8 mouse cellular contexts compared by ENCODE assay signal in genomic region chr10:81363436-81364346, GRCm38 (mm10). TPM values are rescaled to one million over a fixed set of nuclear protein-coding genes. Genes with fewer than 3 reads are reported as not detected.
A peak's percentile ranks its signal among the peaks of the same experiment; 100 is the strongest.
DNase-seq lines count a peak whose midpoint lies in the region; ATAC-seq and TF ChIP-seq lines count a peak whose summit lies in the region.

No protein-coding gene starts in this region.

- H3K27ac ChIP-seq in kidney, embryonic 16.5 days (ENCODE audit: low read length) = no peak overlapping the region
- peak overlapping the region; percentile 96 for H3K27ac ChIP-seq in heart, embryonic 13.5 days (replicated peaks)
- no peak overlapping the region for H3K27ac ChIP-seq in limb, embryonic 11.5 days (replicated peaks; ENCODE audit: low read depth, low read length)
- H3K27ac ChIP-seq in small intestine, adult 2 months (ENCODE audit: insufficient read depth, low read depth, low read length) = no peak overlapping the region

- H3K36me3 ChIP-seq in kidney, embryonic 16.5 days (ENCODE audit: insufficient read depth, low read length) = peaks cover 23% of the 10 kb centered on the region
- H3K36me3 ChIP-seq in heart, embryonic 13.5 days = peaks cover 45% of the 10 kb centered on the region
- peaks cover 19% of the 10 kb centered on the region for H3K36me3 ChIP-seq in limb, embryonic 11.5 days (ENCODE audit: control insufficient read depth, insufficient read depth, low read length)
- peaks cover 22% of the 10 kb centered on the region for H3K36me3 ChIP-seq in small intestine, adult 2 months (ENCODE audit: control insufficient read depth, insufficient read depth, low read length)

- H3K9ac ChIP-seq in kidney, embryonic 16.5 days (replicated peaks; ENCODE audit: low read length) = peak overlapping the region; percentile 59
- H3K9ac ChIP-seq in heart, embryonic 13.5 days = peak overlapping the region; percentile 83
- no peak overlapping the region; the same call in 1 of the 2 replicates for H3K9ac ChIP-seq in limb, embryonic 11.5 days (ENCODE audit: low read length)

- peak overlapping the region; percentile 71 for H3K4me2 ChIP-seq in kidney, embryonic 16.5 days (replicated peaks; ENCODE audit: low read depth, low read length)
- H3K4me2 ChIP-seq in heart, embryonic 13.5 days = peak overlapping the region; percentile 81
- H3K4me2 ChIP-seq in limb, embryonic 11.5 days (ENCODE audit: low read depth, severe bottlenecking) = peak overlapping the region; percentile 54

- WGBS in kidney, embryonic 16.5 days = 10% methylated on average over 50 of the region's 54 CpGs
- WGBS in heart, embryonic 13.5 days = 5% methylated on average over 54 of the region's 54 CpGs
- 7% methylated on average over 54 of the region's 54 CpGs for WGBS in limb, embryonic 11.5 days
- WGBS in small intestine, adult 2 months = 39% methylated on average over 54 of the region's 54 CpGs

- peaks cover 13% of the 10 kb centered on the region for H3K27me3 ChIP-seq in kidney, embryonic 16.5 days (ENCODE audit: insufficient read depth, low read length)
- peaks cover 7% of the 10 kb centered on the region; the same call in 1 of the 2 replicates for H3K27me3 ChIP-seq in heart, embryonic 13.5 days (replicated peaks)
- H3K27me3 ChIP-seq in limb, embryonic 11.5 days (ENCODE audit: control insufficient read depth, insufficient read depth, low read length) = peaks cover 27% of the 10 kb centered on the region
- H3K27me3 ChIP-seq in small intestine, adult 2 months (ENCODE audit: control insufficient read depth, insufficient read depth, low read length) = no peaks in the 10 kb centered on the region

- no peak for DNase-seq in kidney, adult 11 months
- no peak for DNase-seq in limb, embryonic 11.5 days (ENCODE audit: low spot score)
- no peak for DNase-seq in layer of hippocampus, adult 9-11 months
- no peak for DNase-seq in layer of hippocampus, adult 9-10 months (ENCODE audit: low spot score)
- no peak for DNase-seq in layer of hippocampus, adult 8-10 months (ENCODE audit: low spot score in 2 of 2)

- TF ChIP-seq POLR2A in small intestine, adult 2 months (IDR thresholded peaks at IDR 0.05; ENCODE audit: low read depth, low read length) = no peak

- no peak for TF ChIP-seq CTCF in small intestine, adult 2 months (IDR thresholded peaks at IDR 0.05; ENCODE audit: extremely low read depth, insufficient read length, insufficient replicate concordance, low read depth, low read length)

- H3K4me1 ChIP-seq in kidney, embryonic 16.5 days (ENCODE audit: insufficient read depth, low read length) = peaks cover 36% of the 10 kb centered on the region
- peaks cover 86% of the 10 kb centered on the region for H3K4me1 ChIP-seq in heart, embryonic 13.5 days
- peaks cover 17% of the 10 kb centered on the region for H3K4me1 ChIP-seq in limb, embryonic 11.5 days (ENCODE audit: control insufficient read depth, insufficient read depth, low read length)
- peaks cover 53% of the 10 kb centered on the region for H3K4me1 ChIP-seq in small intestine, adult 2 months (ENCODE audit: control insufficient read depth, insufficient read depth, insufficient read length, low read length)

- H3K9me3 ChIP-seq in kidney, embryonic 16.5 days (ENCODE audit: low read length) = no peaks in the 10 kb centered on the region
- no peaks in the 10 kb centered on the region for H3K9me3 ChIP-seq in heart, embryonic 13.5 days
- H3K9me3 ChIP-seq in limb, embryonic 11.5 days (ENCODE audit: control insufficient read depth, low read length) = no peaks in the 10 kb centered on the region

- H3K4me3 ChIP-seq in kidney, embryonic 16.5 days (ENCODE audit: low read length) = peak overlapping the region; percentile 44
- H3K4me3 ChIP-seq in heart, embryonic 13.5 days = peak overlapping the region; percentile 52
- peak overlapping the region; percentile 28 for H3K4me3 ChIP-seq in limb, embryonic 11.5 days (ENCODE audit: low read depth, low read length)
- peak overlapping the region; percentile 25 for H3K4me3 ChIP-seq in small intestine, adult 2 months (ENCODE audit: low read depth, low read length)

- peak; percentile 16 for ATAC-seq in kidney, embryonic 16.5 days (ENCODE audit: low FRiP score, low TSS enrichment)
- ATAC-seq in heart, embryonic 13.5 days (ENCODE audit: extremely low read depth, insufficient number of reproducible peaks, low FRiP score, low TSS enrichment) = peak; percentile 49; the same call in 1 of the 2 replicates
- 0 out of 2 replicates have a peak, but pooled peaks have one; percentile 0 for ATAC-seq in limb, embryonic 11.5 days (ENCODE audit: insufficient number of reproducible peaks, low FRiP score, low TSS enrichment, low read depth)

RNA-seq across cellular contexts. Expression of gene 4930404N11Rik, which starts 1.9 kb away (rescaled TPM):
- polyA plus RNA-seq in kidney, embryonic 16.5 days (2015; fragmentation: Nextera tagmentation; extraction: Ambion mirVana) = 0.98 and 1.2 TPM in 2 replicates
- polyA plus RNA-seq in heart, embryonic 13.5 days (2015; fragmentation: Nextera tagmentation; extraction: Ambion mirVana) = 0.98 and 1.1 TPM in 2 replicates
- polyA plus RNA-seq in limb, embryonic 11.5 days (2014; fragmentation: Nextera tagmentation; extraction: Ambion mirVana) = 0.21 and 0.45 TPM in 2 replicates
- 7.4 and 20.5 TPM in 2 replicates for polyA plus RNA-seq in small intestine, adult 2 months (2012; rRNA removed)
- 1 to 10 TPM; 1.0 to 3.2 (median 1.4) TPM for total RNA-seq in layer of hippocampus, adult 8-10 months (2022)

RNA-seq across cellular contexts. Expression of gene Mfsd12, which starts 6.4 kb away (rescaled TPM):
- 9.8 and 12.5 TPM in 2 replicates for polyA plus RNA-seq in kidney, embryonic 16.5 days (2015; fragmentation: Nextera tagmentation; extraction: Ambion mirVana)
- polyA plus RNA-seq in heart, embryonic 13.5 days (2015; fragmentation: Nextera tagmentation; extraction: Ambion mirVana) = 10.7 and 11.1 TPM in 2 replicates
- polyA plus RNA-seq in limb, embryonic 11.5 days (2014; fragmentation: Nextera tagmentation; extraction: Ambion mirVana) = 4.7 and 5.9 TPM in 2 replicates
- polyA plus RNA-seq in small intestine, adult 2 months (2012; rRNA removed) = 14.6 and 22.7 TPM in 2 replicates
- total RNA-seq in layer of hippocampus, adult 8-10 months (2022) = 10 to 100 TPM; 40.7 to 46.7 (median 43.6) TPM

RNA-seq across cellular contexts. Expression of gene Hmg20b, which starts 13.4 kb away (rescaled TPM):
- polyA plus RNA-seq in kidney, embryonic 16.5 days (2015; fragmentation: Nextera tagmentation; extraction: Ambion mirVana) = 90.6 and 94.5 TPM in 2 replicates
- polyA plus RNA-seq in heart, embryonic 13.5 days (2015; fragmentation: Nextera tagmentation; extraction: Ambion mirVana) = 81.9 and 90.9 TPM in 2 replicates
- polyA plus RNA-seq in limb, embryonic 11.5 days (2014; fragmentation: Nextera tagmentation; extraction: Ambion mirVana) = 129 and 130 TPM in 2 replicates
- 86.8 and 196 TPM in 2 replicates for polyA plus RNA-seq in small intestine, adult 2 months (2012; rRNA removed)
- 10 to 100 TPM; 32.5 to 37.1 (median 32.9) TPM for total RNA-seq in layer of hippocampus, adult 8-10 months (2022)

RNA-seq across cellular contexts. Expression of gene Fzr1, which starts 14.6 kb away (rescaled TPM):
- 111 and 115 TPM in 2 replicates for polyA plus RNA-seq in kidney, embryonic 16.5 days (2015; fragmentation: Nextera tagmentation; extraction: Ambion mirVana)
- polyA plus RNA-seq in heart, embryonic 13.5 days (2015; fragmentation: Nextera tagmentation; extraction: Ambion mirVana) = 72.2 and 78.1 TPM in 2 replicates
- polyA plus RNA-seq in limb, embryonic 11.5 days (2014; fragmentation: Nextera tagmentation; extraction: Ambion mirVana) = 107 and 119 TPM in 2 replicates
- 70.5 and 132 TPM in 2 replicates for polyA plus RNA-seq in small intestine, adult 2 months (2012; rRNA removed)
- total RNA-seq in layer of hippocampus, adult 8-10 months (2022) = 10 to 100 TPM; 64.6 to 72.1 (median 67.2) TPM

RNA-seq across cellular contexts. Expression of gene Dohh, which starts 20.5 kb away (rescaled TPM):
- polyA plus RNA-seq in kidney, embryonic 16.5 days (2015; fragmentation: Nextera tagmentation; extraction: Ambion mirVana) = 87.6 and 104 TPM in 2 replicates
- polyA plus RNA-seq in heart, embryonic 13.5 days (2015; fragmentation: Nextera tagmentation; extraction: Ambion mirVana) = 69.7 and 73.6 TPM in 2 replicates
- 53.7 and 55.7 TPM in 2 replicates for polyA plus RNA-seq in limb, embryonic 11.5 days (2014; fragmentation: Nextera tagmentation; extraction: Ambion mirVana)
- 86.8 and 113 TPM in 2 replicates for polyA plus RNA-seq in small intestine, adult 2 months (2012; rRNA removed)
- 10 to 100 TPM; 64.3 to 78.5 (median 72.6) TPM for total RNA-seq in layer of hippocampus, adult 8-10 months (2022)
